Mouse (Mus musculus): ENCODE measurements around the gene Kcnd3.

Gene Kcnd3

DNA sequence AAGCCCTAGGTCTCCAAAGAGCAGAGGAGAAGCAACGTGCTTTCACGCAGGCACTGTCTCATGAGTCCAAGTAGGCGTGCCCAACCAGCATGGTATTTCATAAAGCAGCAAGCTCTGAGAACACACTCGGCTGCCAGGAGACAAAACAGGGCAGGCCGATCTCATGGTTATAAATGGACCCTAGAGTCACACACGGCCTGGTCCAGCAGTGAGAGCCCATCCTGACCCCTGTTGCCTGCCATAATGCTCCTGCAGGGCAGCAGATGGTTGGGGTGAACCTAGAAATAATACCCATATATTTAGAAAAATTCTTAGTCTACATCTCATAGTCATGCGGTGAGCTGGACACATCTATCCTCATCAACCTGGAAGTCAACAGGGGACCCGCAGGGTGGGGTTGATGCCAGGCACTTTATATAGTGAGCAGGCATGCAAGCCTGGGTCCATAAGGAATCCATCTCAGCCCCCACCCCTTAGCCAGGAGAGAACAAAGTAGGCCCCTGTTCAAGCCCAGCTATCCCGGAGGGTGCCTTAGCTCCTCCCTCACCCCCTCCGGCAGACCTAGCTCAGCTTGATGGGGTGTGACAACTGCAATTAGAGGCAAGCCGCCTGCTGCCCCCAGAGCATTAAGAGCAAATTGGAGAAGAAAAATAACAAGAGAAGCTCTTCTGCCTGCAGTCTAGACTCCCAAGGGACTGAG, 265.9 kb downstream of the Kcnd3 start:
- no peak for DNase-seq (ENCODE audit: extremely low read depth, low read depth)

DNA sequence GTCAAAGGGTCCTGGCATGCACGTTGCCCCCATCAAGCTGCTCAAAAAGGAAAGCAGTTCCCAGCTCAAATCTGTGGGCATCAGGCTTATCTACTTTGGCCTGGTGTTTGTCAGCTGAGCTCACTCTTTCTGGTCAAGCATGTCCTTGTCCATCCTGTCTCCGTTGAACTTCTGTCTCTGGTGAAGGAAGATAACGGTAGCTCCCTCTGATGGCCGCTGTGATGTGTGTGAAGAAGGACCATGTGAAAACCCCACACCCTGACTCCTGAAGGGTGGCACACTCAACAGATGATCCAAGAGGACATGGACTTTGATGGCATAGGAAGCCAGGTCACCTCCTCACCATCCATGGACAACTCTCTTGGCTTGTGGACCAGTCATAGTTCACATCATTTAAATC, 266.6 kb downstream of the Kcnd3 start:
- no peak for DNase-seq (ENCODE audit: extremely low read depth, low read depth)

DNA sequence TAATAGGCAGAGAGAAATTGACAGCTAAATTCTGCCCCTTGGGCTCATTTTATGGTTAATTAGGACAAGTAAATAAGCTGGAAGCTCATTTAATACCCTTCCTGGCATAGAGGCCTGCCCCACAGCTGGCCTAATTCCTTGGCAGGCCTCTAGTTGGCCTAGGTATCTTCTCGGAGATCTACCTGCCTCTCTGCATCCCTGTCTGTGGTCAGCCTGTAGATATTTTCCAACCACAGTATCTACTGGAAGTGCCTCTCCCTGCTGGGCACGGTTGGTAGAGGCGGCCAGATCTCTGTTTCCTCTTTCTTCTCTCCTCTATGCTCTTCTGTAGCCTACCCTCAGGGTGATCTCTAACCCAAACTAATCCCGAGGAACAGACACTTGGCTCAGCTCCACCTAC, 267.8 kb downstream of the Kcnd3 start:
- no peak for DNase-seq (ENCODE audit: extremely low read depth, low read depth)

DNA sequence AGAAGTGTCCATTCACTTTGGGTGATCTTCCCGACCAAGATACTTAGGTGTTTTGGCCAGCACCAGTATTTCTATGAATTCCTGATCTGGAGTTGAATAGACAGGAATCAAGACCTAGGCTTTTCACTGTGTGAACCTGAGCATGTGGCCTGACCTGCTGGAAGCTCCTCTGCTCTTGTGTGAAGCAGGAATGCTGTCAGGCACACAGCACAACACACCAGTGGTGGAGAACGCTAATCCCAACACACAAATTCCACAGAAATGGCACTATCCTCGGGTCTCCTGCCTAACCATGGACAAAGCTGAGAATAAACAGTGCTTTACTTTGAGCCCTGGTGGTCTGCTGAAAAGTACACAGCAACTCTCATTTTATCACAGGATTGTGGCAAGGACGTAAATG, 268.4 kb downstream of the Kcnd3 start:
- no peak for DNase-seq (ENCODE audit: extremely low read depth, low read depth)

DNA sequence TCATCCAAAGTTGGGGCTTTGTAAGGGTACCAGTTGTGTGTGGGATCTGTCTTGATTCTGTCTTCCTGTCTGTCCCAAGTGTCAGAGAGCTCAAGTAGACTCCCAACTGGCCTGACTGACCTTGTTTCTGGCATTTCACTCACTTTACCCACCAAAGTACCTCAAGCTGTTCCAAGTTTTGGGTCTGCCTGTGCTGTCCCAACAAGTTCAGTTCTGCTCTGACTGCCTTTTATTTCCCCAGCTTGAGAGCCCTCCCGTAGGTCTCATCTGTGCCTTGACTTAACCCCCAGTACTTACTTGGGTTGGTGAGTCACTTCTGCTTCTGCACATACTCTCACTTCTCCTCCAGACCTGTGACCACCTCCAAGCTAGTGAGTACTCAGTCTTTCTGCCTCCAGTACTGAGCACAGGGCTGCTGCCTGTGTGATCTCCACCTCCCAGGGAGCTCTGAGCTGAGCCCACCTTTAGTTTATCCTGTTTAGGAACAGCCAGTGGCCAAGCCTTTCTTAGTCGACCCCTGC, 269.6 kb downstream of the Kcnd3 start:
- no peak for DNase-seq (ENCODE audit: extremely low read depth, low read depth)

DNA sequence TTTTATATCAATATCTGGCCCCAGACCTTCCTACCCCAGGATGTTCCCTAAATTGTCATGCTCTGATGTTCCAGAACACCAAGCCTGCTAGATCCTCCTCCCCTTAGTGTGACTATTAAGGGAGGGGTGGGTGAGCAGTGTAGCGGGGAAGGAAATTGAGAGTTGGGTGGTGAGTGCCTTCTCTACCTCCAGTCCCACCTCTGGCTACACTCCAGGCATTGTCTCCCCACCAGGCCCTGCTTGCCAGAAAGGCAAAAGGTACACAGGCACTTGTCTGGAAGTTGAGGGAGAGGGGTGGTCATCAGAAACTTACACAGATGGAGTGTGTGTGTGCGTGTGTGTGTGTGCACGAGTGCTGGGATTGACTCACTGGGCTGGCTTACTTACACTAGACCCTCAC, 270.4 kb downstream of the Kcnd3 start:
- no peak for DNase-seq (ENCODE audit: extremely low read depth, low read depth)

Data from MEL-GATA-1-ER (cell line).